Mouse (Mus musculus): Measurements from ENCODE around the gene Urb1.

Gene Urb1

DNA sequence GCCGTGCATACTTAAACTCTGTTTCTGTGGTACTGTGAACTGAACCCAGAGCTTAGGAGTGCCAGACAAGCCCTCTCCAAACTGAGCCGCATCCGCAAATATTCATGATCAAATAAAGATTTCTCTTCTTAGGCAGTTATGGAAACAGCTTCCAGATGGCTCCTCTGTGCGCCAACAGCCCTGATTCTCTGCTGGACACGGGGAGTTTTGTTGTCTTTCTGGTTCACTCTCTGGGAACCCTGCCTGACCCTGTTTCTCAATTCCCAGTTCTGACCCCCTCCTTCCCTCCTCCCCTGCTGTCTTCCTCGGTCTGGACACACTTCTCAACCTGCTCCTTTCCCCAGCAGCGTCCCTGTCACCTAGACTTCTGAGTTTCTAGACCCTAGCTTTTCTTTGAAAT, 12.8 kb upstream of the Urb1 start:
- DNase-seq (ENCODE audit: low spot score), result no peak

DNA sequence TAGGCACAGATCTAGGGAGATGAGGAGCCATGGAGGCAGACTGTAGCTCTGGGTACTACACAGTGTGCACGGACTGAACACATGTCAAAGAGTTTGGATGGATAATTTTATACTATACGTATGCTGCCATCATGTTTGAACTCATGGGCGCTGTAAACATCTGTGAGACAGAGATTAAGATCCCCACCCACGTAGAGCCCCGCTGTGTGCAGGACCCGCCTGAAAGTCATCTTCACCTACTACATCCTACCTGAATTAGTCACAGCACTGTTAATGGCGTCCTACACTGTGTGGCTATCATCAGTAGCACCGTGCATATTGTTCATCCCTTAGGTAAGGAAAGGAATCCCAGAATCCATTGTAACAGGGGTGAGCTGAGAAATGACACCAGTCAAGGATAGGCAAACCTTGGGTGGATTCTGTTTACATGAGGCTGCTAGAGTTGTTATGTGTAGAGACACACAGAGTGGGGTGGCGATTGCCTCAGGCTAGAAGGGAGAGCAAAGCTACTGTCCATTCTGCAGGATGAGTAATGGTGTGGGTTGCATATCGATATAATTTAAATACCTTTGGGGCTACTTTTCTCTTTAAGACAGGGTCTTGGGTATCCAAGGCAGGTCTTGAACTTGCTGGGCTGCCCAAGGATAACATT, 12.2 kb upstream of the Urb1 start:
- DNase-seq (ENCODE audit: low spot score), result no peak

DNA sequence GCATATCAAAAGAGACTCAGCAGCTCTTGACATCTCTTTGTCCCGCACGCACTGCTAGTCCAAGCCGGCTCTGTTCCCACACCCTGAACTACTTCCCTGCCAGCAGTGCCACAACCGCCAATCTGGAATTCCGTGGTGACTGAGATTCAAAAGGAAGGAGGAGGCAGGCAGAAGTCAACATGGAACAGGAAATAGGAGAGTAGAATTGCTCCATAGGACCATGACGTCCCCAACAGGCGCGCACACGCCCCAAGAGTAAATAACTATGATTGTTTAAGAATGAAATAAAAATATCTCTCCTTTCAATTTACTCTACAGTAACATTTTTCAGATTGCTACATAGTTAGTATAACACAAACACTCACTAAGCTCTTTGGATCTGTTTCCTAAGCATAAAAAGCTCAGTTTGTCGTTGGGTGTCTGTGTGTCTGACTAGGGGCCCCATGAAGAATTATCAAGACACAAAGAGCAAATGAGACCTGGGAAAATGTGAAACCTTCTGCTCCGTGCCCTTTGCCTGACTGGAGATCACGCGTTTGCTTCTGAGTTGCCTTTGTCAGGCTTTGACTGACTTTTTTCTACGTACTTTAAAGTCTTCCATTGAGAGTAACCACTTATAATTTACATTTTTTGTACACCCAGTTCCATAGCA, 11.0 kb upstream of the Urb1 start:
- DNase-seq (ENCODE audit: low spot score), result no peak

DNA sequence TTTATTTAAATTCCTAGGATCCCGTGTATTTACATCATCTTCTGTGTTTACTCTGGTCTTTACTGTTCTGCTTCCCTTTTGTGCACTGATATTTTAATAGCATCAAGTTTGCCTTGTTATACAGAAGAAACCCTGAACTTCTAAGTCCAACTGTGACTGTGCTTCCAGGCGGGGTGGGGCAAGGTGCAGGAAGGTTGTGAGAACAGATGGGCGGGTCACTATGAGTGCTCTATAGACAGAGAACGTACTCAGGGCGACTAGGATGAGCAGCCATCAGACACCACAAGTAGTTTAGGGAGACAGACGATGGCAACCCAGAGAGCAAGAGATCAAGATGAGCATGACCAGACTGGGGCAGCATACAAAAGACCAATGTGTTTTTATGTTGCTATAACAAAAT, 10.1 kb upstream of the Urb1 start:
- no peak for DNase-seq (ENCODE audit: low spot score)

DNA sequence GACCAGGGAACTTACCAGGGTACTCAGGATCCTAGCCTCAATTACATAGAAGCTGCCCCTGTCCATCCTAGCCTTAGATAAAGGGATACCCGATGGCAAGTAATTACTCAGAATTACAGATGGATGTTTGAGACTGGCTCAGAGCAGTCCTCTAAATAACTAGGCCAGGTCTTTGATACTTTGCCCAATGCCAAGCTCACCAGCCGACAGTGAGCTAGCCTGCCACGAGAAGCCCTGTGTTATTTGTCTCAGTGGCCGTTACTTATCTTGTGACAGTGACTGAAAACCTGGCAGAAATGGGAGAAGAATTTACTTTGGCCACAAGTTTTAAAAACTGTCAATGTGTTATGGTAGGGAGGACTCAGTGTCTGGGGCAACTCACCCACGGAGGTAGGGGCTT, 1.9 kb upstream of the Urb1 start:
- no peak for DNase-seq (ENCODE audit: low spot score)

DNA sequence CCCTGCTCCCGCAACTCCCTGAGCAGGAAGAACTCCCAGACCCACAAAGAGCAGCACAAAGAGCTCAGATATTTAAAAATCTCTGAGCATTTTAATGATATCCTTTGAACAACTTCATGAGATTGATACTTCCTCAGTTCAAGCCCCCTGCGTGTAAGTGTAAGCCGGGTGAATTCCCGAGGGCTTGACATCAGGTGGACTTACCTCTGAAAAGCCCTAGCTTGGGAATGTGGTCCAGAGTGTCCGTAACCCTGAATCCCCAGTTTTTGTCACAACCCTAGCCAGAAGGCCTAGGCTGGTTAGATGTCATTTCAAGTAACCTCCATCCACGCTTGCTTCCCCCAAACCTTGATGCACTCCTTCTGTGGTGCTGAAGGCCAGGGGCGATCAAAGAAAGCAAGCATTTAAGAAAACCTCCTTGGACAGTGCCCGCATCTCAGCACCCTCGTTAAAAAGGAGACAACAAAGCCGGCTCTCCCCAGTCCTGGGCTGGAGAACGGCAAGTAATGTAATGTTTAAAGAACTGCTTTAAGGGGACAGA, 573 bp upstream of the Urb1 start:
- DNase-seq (ENCODE audit: low spot score), result no peak

DNA sequence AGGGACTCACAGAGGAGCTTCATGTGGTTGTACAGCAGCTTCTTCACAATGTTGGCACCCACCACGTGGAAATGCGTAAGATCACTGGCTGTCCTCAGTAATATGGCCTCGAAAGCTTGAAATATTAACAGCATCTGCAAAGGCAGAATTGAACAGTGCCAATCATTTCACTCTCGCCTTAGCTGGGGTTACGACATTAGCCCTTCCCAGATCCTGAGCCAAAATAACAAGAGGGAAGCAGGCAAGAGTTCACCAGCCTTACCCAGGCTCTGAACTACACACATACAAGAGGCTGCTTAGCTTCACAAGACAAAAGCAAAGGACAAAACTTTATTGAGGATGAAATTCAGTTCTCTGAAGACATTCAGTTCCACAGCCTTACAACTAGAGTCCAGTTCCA, 5.7 kb downstream of the Urb1 start:
- DNase-seq (ENCODE audit: low spot score), result no peak

DNA sequence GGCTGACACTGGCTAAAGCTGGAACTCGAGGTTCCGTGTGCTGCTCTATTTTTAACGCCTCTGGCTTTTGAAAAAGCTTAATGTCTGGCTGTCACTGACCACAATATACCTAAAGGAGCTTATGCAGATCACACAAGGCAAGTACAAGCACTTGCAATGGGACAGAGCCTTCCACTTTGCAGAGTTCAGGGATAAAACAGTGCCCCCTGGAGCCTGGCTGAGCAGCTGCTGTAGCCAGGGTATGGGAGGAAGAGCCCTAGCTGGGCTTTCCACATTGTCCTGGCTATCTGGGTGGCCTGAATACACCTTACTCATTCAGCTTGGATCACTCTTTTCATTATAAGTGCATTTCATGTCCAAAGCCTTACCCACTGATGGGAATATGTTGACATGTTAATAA, 8.3 kb downstream of the Urb1 start:
- DNase-seq (ENCODE audit: low spot score), result no peak

DNA sequence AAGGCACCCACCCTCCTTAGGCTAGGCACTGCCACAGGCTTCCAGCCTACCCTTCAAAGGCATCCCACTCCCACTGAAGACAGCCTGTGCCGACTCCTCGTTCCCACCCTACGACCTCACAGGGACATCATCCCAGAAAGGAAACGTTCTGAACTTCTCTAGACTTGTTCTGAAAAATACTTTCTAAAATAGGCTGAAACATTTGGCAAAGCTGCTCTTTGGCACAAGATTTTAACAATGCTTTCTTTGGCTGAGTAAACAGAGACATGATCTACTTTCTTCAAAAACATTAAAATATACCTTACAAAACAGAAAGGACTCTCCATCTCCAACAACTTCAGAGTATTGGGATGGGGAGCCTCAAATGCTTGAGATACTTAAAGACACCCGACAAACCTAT, 9.0 kb downstream of the Urb1 start:
- no peak for DNase-seq (ENCODE audit: low spot score)

DNA sequence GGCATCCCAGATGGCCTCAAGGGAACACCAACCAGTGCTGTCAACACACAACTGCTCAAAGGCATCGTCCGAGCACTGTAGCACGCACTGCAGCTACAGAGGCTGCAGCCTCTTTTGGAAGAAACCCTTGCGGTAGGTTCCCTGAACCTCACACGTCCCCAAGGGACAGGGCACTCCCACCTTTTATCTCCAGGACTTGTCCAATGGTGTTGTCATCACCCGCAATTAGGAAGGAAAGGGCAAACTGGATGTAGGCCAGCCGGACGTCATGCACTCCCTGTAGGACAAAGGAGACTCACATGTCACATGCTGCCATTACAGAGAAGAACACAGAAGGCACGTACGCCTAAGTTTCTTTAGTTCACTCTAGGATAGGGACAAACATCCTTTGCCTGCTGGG, 10.4 kb downstream of the Urb1 start:
- DNase-seq (ENCODE audit: low spot score), result no peak

DNA sequence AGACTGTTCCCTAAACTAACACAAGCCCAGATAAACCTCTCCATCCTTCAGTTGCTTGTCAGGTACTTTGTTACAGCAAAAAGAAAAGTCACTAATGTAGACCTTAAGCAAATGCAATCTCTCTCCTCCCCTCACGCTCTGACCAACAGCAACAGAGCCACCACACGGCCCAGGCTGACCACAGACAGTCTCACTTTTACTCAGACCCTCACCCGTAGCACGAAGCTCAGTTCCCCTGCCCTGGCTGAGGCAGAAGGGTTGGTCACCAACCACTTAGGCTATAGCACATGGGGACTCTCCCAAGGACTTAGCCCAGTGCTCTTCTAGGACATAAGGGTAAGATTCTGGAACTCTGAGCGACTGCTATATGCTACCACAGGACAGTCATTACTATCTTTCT, 11.4 kb downstream of the Urb1 start:
- DNase-seq (ENCODE audit: low spot score), result no peak

DNA sequence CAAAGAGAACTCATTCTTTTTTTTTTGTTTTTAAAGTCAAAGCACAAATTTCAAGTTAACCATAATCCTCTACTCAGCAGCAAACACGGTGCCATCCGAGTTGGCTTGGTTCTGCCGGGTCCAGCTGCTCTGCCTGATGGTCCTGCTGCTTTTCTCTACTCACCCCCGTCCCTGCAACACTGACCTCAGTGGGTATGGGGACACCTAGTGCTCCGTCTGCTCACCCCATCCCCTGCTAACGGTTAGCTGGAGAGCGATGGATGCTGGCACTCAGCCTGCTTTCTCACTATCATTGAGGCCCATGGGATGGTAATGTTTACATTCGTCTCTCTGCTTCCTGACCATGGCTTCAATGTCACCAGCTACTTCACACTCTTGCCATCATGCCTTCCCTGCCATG, 11.8 kb downstream of the Urb1 start:
- no peak for DNase-seq (ENCODE audit: low spot score)

DNA sequence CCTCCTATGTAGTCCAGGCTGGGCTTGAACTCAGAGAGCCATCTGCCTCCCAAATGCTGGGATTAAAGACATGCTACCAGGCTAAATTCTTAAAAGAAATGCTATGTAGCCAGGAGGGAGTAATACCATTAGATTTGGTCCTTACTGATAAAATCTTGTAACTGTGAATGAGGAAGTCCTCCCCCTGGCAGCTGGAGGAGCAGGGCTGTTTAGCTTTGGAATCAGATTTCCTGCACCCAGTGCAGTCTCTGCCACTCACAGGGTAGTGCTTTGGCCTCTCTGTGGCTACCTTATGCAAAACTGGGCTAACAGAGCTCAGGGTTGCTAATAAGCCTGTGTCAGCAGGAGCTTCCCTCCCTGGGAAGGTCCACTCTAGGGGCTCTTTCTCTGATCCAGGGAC, 15.5 kb downstream of the Urb1 start:
- DNase-seq (ENCODE audit: low spot score), result no peak

DNA sequence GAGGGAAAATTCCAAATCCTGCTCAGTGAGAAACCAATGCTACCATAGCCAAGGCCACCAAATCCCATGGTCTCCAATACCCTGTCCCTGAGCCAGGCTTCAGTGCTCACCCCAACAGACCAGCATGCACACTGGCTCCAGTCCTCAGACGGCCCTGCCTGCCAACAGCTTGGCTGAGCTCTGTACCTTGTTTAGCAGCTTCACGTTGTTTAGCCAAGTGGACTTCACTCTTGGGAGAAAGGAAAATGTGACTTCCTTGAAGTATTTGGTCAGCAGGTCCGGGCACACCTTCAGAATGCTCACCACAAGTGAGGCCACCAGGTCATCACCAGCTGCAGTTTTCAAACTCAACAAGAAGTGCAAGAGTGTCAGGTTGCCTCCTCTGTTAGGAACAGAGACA, 17.7 kb downstream of the Urb1 start:
- no peak for DNase-seq (ENCODE audit: low spot score)

DNA sequence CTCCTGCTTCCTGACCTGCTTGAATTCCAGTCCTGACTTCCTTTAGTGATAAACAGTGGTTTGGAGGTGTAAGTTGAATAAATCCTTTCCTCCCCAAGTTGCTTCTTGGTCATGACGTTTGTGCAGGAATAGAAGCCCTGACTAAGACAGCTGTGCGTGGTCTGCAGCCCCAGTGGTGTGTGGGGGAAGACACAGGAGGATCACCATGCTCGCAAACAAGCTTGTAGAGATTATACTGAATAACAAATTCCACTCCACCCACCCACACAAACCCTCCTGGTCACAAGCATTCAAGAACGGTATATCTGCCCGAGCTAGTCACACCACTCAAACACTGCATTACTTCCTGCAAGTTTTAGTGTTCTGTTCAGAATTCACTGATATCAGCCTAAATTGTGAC, 18.1 kb downstream of the Urb1 start:
- DNase-seq (ENCODE audit: low spot score), result no peak

DNA sequence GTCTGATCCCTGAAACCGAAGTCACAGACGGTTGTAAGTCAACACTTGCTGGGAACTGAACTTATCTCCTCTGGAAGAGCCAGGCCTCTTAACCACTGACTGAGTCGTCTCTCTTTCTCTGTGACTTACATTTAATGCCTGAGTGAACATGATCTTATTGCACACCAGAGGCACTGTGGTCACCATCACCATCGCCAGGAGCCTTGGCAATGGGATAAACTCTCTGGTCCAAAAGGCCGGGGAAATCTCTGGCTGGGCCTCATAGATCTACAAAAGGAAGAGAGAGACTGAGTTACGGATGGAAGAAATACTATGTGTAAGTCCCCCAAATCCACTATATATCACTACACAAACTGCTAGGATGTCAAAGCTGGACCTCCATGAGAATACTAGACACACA, 19.3 kb downstream of the Urb1 start:
- DNase-seq (ENCODE audit: low spot score), result no peak

DNA sequence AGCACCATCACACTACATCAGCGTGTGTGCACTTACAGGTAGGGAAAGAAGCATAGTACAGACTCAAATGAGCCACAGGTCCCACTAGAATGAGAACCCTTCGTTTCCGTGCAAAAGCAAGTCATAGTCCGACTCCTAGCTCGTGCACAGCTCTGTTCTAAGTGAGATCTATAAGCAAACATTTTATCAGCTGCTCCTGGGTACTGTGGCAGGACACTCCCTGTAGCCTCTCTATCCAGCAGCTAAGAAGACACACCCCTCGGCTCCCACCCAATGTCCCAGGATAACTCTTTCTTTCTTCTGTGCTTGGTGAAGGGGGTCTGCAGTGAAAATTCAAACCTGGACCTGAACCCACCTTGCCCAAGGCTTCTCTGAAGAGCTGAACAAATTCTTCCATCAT, 21.6 kb downstream of the Urb1 start:
- no peak for DNase-seq (ENCODE audit: low spot score)

DNA sequence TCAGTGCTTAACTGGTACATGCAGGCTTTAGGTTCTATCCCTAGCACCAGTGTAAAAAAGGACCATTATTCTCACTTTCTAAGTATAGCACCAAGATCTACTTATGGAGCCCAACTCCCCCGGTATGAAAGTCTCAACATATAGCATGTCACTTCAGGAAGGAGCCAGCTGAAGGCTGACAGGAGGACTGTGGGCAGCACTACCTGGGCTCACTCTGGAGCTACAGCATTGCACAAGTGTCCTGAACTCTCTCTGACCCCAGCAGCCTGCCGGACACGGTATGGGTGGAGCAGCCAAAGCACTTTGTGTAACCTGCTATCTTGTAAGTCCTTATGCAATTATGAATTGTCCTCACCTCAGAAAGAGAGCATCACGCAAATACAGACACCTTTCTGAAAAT, 25.0 kb downstream of the Urb1 start:
- DNase-seq (ENCODE audit: low spot score), result no peak

DNA sequence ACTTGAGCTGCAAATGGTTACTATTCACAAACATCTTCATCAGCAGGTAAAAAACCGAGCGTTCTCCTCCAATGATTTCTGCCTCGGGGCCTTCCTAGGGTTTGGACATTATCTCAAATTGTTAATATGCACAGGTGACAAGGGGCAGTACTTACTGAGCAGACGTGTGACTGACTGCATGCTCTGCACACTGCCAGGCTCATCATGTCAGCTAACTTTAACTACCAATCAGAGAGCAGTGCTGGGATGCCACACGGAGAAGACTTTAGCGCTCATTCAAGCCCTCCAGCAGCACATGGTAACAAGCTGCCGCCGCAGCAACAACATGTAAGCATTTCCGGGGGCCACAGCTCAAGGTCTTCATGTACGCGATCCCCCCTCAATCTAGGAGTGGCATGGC, 26.9 kb downstream of the Urb1 start:
- DNase-seq (ENCODE audit: low spot score), result no peak

DNA sequence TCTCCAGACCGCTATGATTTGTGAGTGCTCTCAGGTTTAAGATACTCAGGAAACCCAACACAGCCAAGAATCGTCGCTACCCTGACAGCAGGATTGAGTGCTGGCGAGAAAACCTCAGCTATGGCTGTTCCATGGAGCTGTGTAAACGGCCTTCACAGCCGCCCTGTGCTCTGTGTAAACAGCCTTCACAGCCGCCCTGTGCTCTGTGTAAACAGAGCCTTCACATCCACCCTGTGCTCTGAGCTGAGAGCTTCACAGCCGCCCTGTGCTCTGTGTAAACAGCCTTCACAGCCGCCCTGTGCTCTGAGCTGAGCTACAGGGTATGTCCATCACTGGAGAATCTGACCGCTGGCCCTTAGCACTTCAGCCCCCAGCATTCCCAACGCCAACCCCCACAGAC, 30.4 kb downstream of the Urb1 start:
- DNase-seq (ENCODE audit: low spot score), result no peak

DNA sequence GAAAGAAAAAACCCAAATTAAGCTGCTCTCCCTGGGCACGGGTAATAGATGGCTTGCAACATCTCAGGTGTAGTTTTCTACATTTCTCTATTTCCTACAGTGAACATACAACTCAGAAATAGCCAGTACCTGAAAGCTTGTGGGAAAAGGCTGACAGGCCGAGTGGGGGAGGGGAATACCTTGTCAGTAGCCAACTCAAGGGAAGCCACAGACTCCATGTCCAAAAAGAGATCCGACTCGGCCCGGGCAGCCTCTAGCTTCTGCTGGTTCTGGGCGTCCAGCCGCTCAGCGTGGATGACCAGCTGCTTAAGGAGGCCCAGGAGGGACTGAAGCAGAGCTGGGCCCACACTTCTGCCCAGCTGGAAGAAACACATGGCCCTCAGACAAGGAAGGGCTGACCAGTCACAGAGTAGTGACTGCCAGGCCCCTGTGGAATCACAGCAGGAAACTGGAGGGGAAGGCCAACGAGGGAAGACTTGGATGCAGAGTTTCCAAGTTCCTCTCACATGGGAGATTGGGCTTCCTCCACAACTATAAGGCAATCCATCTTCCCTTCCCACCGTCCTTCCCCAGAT, 34.2 kb downstream of the Urb1 start:
- no peak for DNase-seq (ENCODE audit: low spot score)

DNA sequence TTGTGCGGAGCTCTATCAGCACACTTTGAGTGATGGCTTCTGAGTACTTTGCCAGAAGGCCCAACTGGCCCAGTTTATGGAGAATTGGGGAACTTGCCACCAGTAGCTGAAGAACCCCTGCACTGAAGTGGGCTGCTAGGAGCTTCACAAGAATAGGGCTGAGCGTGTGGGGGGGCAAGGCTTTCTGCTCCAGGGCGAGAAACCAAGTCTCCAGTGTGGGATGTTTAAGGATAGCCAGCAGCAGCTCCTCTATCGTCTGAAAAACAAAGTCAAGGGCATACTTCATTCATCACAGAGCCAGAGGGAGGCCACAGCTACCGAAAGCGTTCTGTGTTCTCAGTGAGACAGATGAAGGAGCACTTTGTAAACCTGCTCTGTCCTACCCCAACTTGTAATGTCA, 35.6 kb downstream of the Urb1 start:
- DNase-seq (ENCODE audit: low spot score), result no peak

DNA sequence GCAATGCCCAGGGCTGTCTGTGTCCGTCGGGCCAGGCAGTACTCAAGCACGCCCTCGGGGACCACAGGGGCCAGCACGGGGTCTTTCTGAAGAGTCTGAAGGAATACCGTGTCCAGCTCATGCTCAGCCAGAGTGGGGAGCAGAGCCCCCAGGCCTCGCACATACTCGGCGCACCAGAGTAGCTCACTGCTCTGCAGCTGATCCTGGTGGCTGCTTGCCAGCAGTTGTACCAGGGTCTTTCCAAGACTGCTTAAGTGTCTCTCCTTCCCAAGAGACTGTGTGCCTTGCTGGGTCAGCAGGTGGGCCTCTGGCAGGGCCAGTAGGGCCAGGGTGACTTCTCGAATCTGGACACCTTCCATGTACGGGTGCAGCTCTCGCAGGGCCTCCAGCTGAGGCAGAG, 36.0 kb downstream of the Urb1 start:
- DNase-seq (ENCODE audit: low spot score), result no peak

DNA sequence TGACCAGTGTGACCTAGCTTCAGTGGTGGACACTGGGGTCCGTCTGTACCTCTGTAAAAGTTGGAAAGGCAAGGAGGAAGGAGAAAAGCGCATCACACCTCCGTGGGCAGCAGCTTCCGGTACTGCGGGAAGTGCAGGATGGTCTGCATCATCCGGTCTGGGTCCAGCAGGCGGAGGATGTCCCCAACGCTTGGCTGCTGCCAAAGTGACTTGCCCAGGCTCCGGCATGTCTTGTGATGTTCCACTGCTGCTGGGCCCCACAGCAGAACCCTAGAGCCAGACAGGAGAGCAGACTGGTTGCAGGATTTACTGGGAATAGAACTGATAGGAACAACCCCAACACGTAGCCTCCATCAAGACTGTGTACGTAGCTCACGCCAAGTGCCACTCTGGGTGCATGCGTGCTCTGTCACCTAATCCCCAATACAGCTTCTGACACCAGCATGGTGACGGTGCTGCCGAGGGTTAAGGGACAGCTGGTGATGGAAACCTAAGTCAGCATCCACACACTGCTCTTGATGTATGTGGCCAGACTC, 43.2 kb downstream of the Urb1 start:
- no peak for DNase-seq (ENCODE audit: low spot score)

Measured in layer of hippocampus, adult 11-12 months (tissue).